Mouse (Mus musculus) hematopoietic stem cell, adult 5-6 weeks (primary cell): ENCODE measurements around the gene Thsd4. TPM values are rescaled to one million over a fixed set of nuclear protein-coding genes. Genes with fewer than 3 reads are reported as not detected.

Source experiments
- ATAC-seq, 2 experiments: fragments of 125-278 bp in 1 of 2; replicated peaks in 1 of 2; 2 replicates each; pipeline ENCODE4 v1.8.0; 2016 to 2017; ENCODE audit warnings: inconsistent platforms in 2 of 2, mild to moderate bottlenecking in 2 of 2, moderate number of reproducible peaks in 2 of 2, low read depth in 1 of 2, moderate TSS enrichment in 1 of 2; ENCODE audit not compliant: low FRiP score in 2 of 2, poor library complexity in 2 of 2, severe bottlenecking in 2 of 2, insufficient read depth in 1 of 2, low TSS enrichment in 1 of 2
- total RNA-seq: library from RNA; stranded (forward); fragments of 172-1452, 232-1000 nt; gene quantifications from 2 replicates; pipeline ENCODE4 v1.2.3, GENCODE M21; 2017

Gene Thsd4
- total RNA-seq, 1 experiment from 2014 or later = 1.0 TPM

DNA sequence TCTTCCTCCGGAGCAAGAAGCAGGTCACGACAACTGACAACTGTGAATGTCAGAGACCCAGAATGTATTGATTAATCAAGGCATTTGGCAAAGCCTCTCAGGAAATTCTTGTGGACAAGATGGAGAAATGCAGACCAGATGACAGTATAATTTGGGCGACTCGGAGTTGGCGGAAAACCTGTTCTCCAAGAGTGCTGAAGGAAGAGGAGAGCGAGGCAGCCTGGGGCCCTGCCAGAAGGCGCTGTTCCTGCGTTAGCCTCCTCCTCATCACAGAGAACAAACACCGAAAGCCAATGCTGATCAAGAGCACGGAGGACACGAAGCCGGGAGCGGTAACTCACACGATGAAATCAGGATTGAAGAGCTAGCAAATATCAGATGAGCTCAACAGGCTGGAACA, 295.7 kb downstream of the Thsd4 start:
- ATAC-seq = no peak

DNA sequence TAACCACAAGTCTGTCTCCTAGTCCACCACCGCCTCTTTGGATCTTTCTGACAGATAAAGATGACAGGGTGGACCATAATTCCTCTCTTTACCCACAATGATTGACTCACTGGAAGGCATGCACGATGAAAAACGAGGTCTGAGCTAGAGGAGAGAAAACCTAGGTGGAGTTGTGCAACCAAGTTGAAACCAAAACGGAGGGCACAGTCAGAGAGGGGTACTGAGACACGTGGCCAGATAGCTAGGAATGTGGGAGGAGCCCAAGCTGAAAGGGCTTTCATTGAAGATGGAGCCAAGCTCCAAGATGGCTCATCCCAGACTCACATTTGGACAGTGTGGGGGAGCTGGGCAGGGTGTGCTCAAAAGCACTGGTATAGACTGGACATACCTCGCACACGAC, 296.4 kb downstream of the Thsd4 start:
- no peak for ATAC-seq

DNA sequence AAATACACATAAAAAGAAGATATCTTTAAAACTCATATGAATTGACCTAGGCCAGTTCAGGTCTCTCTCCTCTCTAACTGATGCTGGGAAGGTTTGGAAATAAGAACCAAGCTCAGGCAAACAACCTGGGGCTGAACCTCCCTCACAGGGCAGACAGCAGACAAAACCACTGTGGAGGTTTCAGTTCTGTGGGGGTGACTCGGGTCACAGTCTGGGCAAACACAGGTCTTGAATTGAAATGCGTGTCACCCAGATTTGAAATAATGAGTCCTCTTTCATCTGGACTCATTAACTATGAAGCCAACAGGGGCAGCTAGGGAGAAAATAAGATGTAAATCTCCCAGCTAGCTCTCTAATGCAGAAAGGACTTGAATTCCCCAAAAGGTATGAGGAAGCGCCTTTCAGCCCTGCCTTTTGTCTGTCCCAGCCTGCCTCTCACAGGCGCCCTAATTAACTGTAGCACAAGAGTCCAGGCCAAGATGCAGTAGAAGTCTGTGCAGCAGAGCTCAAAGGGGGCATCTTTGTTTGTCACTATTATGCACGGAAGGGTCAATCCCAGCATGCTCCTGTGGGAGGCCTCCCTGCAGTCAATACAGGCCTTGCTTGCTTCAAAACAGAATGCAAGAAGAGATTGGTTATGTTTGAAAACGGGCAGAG, 297.7 kb downstream of the Thsd4 start:
- ATAC-seq = no peak

DNA sequence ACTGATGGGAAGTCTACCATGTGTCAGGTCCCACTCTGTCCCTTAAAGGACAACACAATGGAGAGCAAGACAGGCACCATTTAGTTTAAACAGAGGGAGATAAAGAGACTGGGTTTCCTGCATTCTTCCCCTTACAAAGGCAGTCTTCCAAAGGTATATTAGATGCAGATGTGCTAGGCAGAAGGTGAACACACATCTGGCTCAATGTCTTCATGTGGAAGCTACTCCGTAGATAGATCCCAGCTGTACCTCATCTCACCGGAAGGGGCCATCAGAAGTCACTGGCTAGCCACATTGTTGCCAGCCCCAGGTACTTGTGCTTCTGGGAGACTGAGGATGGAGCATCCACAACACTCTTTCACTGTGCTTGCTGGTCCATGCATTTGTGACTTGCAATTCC, 301.4 kb downstream of the Thsd4 start:
- ATAC-seq = no peak

DNA sequence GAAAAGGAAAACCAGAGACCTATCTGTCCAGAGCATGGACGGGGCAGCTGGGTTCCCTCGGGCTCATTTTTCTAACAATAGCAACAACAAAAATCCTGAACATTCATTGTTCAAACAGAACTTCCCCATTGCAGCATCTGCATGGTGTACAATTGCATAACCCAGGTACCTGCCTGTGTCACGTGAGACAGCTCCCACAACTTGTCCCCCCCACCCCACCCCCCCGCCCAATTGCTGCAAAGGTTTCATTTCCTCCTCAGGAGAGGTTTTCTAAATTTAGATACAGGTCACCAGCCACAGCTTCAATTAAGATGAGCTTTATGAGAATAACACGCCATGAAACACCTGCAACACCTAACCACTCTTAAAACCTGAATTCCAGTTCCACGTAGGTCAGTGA, 303.4 kb downstream of the Thsd4 start:
- no peak for ATAC-seq

DNA sequence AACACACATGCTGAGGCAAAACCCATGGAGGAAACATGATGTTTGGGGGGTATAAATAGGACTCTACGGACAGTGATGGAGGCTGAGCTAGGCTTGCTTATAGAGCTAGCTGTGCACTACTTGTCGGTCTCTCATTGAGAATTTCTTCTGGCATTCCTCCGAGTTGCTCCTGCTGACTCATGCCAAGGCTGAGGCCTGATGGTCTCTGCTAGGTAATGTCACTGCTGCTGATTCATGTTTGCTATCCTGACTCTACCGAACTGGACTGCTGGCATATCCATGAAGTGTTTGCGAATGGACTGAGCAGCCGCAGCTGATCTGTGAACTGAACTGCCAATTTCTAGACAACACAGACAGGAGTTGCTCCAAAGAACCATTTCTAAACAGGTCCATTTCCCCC, 305.8 kb downstream of the Thsd4 start:
- ATAC-seq = no peak

DNA sequence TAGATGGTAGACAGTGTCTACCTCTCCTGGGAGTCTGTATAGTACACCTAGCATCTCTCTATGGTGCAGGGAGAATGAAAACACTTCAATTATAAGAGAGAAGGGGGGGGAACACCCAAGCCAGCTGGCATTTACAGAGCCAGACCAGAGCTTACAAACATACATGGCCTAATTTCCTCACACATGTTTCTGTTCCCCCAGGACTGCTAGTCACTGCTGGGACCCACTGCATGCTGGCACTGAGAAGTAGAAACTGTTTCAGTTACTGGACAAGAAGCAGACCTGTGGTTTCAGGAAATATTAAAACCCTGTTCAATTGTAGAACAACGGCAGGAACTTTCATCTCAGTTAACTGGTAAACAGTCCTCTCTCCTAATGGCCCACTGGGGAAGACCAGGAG, 308.7 kb downstream of the Thsd4 start:
- ATAC-seq = no peak

DNA sequence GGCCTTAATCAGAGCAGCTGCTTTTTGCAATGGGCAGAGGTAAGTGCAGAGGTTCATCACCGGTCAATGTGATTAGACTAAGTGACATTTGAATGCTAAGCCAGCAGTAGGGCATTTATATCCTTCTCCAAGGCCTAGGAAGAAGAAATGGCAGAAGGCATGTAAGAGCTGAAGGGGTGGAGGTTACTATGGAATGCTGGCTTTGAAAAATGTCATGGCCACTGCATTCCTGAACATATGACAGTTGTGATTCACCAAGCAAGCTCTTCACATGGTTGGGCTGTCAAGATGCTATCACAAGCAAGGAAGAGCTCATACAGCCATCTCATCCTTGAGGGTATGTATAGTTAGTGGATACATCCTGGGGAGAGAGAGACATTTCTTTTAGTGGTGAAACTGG, 313.0 kb downstream of the Thsd4 start:
- no peak for ATAC-seq

DNA sequence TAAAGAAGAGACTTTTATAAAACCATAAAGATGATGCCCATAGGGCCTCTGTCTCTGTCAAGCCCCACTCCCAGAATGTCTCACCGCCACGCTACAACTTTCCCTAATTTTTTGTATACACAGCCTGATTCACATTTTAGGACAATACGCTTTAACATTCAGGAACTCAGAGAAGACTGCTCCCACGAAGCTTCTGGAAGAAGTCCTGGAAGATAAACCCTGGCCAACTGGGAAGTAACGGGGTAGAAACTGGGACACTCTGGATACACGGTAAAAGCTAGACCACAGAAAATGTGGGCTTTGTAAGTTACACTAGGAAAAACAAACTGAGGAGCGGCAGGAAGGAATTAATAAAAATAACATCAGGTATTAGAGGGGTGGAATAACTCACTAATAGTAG, 318.7 kb downstream of the Thsd4 start:
- no peak for ATAC-seq

DNA sequence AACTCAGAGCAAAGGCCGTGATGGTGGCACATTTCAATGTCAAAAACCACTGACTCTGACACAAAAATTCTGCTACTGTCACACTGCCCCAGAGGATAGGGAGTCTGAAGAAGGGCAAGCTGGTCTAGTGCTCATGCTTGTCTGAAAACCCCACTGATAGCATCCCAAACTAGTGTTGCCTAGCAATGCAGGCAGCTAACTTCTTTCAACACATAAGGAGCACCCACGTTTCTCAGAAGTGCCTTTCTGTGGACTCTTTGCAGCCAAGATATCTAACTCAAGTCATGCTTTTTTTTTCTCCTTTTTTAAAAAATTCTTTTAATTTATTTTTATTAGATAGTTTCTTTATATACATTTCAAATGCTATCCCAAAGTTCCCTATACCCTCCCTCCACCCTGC, 321.4 kb downstream of the Thsd4 start:
- no peak for ATAC-seq

DNA sequence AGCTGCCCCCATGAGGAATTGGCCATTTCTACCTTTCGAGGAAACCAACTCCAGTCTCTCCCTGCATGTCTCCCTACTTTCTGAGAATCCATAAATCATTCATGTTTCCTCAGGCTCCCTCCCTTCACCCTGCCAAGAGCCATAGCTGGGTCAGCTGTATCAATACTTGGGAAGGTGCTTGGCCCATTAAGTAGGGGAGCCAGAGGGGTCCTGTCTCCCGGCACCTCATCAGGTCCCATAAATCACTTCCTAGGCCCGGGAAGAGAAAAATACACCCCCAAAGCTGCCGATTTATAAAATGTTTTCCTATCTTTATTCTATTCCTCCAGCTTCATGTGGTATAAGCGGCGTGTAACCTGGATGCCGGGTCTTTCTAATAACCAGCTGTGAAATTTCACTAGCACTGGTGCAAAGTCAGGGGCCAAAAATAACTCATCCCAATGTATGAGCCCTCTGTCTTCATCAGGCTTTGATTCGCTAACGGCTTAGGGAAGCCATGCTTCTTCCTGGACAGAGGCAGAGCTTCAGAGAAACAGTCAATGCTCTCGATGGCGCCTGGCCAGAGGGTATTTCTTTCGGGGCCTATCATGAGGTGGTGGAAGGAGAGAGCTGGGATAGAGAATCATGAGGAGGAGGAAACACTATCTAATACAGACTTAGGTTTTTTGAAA, 323.2 kb downstream of the Thsd4 start:
- no peak for ATAC-seq

DNA sequence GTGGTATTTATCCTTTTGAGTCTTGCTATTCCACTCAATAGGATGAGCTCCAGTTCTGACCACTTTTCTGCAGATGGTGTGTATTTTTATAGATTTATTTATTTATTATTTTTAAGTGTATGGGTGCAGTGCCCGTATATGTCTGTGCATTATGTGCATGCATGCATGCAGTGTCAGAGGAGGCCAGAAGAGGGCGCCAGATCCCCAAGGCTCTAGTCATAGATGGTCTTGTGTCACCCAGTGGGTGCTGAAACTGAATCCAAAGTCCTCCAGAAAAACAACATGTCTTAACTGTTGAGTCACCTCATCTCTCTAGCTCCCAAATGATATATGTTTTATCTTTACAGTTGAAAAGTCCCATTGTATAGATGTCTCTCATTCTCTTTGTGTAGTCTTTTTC, 326.3 kb downstream of the Thsd4 start:
- no peak for ATAC-seq

DNA sequence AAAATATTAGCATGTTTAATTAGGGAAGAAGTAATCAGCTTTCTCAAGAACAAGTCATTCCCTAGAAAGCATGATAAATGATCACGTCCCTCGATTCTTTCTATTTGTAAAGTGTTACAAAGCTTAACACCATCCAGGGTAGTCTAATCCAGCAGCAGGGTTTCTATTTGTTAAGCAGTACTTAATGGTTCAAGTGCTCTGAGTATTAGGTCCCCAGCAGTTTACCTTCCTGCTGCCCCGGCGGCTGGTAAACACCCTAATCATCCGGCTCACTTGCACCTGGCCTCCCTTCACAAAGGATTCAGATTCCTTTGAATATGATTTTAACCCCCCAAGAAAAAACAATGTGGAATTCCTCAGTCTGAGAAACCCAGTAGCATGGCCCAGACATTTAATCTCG, 326.9 kb downstream of the Thsd4 start:
- no peak for ATAC-seq

DNA sequence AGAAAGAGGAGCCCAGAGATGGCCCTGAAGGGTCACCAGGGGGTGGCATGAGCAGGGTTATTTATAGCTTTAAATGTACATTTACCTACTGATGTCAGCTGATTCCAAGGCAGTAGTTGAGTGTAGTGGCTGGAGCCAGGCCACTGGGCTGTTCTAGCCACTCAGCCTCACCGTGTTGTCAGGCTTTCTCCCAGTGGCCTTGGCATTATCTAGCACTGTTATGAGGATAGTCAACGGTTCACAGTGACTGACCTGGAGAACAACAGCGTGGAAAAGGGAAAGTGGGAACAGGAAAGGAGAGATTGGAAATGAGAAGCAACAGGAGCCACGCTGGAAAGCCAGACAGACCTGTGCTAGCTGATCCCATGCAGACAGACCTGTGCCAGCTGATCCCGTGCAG, 329.5 kb downstream of the Thsd4 start:
- no peak for ATAC-seq

DNA sequence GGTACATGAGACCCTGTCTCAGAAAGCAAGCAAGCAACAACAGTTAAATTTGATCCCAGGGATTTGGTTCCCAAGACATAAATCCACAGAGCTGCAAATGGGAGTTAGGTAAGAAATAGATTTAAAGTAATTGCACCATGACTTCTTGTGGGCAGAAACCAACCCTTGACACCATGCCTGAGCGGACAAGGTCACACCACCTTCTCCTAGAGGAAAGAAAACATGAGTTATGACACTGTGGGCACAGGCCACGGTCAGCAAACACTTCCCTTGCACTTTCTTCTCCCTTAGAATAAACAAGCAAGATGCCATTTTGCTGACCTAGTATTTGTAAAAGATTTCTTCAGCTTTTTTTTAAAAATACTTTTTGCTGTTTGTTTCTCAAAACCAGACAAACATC, 334.4 kb downstream of the Thsd4 start:
- no peak for ATAC-seq

DNA sequence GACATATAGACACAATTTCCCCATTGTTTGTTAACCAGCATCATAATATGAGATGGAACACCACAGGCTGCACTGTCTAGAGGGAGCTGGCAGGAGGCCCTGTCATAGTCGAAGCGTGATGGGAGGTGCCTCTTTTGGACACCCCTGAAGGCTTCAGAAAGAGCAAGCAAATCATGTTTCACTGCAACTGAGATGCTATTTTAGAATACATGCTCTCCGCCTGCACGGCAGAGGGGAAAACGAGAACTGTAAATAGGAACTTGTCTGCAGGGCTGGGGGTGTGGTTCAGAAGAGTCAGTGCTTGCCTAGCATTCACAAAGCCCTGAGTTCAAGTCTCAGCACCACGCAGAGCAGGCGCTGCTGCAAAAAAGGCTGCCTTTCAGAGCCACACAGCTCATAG, 334.9 kb downstream of the Thsd4 start:
- no peak for ATAC-seq

DNA sequence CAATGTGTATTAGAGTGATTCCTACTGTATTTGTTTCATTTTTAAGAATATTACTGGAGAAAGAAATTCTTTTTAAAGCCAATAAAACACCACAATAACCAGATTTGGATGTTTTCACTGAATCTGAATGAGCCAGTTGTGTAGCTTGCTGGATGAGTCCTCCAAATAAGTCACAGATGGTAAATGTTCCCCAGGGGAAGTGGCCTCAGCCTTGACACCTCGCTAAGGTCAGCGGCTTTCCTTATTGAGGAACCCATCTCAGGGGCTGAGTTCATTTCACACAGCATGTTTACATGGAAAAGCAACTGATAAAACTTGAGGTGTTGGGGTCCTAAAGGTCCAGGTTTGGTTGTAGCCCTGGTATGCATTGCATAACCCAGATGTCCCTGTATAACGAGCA, 337.8 kb downstream of the Thsd4 start:
- no peak for ATAC-seq

DNA sequence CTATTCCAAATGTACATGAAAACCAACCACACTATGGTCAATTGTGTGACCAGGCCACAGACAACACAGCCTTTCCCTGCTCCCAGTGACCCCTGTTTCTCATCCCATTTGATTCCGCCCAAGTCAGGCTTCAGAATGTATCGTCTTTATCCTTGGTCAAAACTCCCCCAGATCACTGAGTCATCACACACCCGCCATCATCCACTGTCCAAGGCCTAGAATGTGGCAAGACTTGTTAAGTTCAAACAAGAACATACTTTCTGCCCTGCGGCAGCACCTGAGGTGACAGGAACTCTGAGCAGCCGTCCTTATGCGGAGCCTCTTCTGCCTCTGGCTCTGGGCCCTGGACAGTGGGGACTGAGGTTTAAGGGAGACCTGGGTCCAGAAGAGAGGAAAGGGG, 339.5 kb downstream of the Thsd4 start:
- ATAC-seq = no peak

DNA sequence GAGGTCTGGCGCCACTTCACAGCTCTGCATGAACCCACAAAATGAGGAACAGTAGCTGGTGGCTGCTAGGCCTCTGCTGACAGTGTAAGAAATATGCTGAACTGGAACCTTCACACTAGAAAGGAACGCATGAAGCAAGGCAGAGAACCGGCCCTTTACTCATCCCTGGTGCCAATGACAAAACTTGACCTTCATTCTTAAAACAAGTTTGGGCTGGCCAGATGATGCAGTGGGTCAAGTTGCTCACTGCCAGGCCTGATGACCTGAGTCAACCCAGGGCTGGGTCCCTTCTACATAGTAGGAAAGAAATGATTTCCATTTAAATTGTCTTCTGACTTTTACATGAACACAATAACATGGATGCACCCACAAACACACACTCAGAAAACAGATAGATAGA, 340.9 kb downstream of the Thsd4 start:
- ATAC-seq = no peak
